Mouse (Mus musculus): ENCODE measurements around the gene Mpzl1. TPM values are rescaled to one million over a fixed set of nuclear protein-coding genes. Genes with fewer than 3 reads are reported as not detected.
"Not testable (repeated sequence)": the region's sequence is repeated elsewhere in the genome, so short reads cannot be mapped to it uniquely, and the experiment has no call there.

Gene Mpzl1
- 10 to 100 TPM; 12.3 to 13.6 (median 12.4) TPM for total RNA-seq (2022)

DNA sequence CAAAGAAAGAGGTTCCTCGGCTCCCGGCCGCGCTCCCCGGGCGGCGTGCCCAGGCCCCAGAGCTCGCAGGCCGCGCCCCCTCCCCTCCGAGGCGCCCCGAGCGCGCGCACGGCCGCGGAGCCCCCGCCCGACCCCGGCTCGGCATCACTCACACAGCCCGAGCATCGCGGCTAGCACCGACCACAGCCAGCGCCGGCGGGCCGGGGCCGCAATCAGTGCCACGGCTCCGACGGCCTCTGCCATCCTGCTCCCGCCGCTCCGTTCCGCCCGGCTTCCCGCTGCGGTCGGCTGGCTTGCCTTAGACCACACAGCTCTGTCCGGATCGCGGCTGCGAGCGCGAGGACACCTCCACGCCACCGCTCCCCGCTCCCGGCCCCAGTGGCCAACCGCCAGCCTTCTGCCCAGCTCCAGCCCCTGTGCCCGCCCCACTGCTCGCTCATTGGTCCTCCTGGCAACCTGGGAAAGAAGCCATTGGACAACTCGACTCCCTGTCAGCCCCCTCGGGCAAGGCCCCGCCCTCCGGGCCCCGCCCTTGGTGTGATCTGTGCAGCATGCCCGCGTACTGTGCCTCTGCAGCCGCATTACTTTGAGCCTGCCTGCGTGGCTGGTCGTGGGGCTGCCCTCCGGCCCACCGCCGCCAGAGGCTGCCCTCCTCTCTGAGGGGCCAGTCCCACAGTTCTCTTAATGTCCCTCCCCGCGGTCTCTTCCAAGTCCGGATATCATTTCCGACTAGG lies at the start of gene Mpzl1:
Gene Mpzl1 (minus strand): TSS at position 388 of the 734 bp plus-strand sequence.
- peak; percentile 99 for DNase-seq (ENCODE audit: low spot score)

DNA sequence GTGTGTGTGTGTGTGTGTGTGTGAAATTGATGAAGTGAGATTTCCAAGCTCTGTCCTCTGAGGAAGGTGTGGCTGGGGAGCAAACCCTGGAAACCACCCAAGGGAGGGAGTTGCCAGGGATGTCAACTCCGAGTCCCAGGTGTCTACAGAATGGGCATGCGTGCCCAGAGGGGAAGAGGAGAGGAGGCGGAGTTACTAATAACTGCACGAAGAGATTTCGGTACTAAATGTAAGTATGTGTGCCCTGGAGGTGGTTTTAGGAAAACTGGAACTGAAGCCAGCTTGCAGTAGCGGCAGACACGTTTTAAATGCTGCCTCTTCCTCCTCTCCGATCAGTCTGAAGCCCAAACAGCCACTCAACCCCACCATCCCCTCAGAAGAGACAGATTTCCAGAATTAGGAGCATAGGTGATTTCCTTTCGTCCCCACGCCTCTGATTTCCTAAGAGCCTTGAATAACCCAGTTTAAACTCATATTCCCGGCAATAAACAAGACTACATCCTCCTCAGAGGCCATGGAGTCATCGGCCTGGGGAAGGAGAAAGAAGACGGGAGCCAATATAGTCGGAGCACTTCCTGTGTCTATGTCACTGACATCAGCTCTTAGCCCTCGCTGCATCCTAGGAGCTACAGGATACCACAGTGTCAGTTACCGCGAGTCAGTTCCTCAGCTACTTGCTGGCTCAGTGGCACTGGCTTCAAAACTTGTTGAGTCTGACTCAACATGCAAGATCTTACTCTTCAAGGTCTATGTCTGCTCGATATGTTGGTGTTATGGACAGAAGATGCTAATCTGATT lies 47.9 kb upstream of the Mpzl1 start:
- no peak for DNase-seq (ENCODE audit: low spot score)

GRCm38 (mm10) chr1:165681045-165681794 lies 46.9 kb upstream of the Mpzl1 start:
- DNase-seq (ENCODE audit: low spot score), result no peak

- not testable (repeated sequence) for DNase-seq (ENCODE audit: low spot score)
These were observed 45.7 kb upstream of the Mpzl1 start for GRCm38 (mm10) chr1:165680086-165680485.

DNA sequence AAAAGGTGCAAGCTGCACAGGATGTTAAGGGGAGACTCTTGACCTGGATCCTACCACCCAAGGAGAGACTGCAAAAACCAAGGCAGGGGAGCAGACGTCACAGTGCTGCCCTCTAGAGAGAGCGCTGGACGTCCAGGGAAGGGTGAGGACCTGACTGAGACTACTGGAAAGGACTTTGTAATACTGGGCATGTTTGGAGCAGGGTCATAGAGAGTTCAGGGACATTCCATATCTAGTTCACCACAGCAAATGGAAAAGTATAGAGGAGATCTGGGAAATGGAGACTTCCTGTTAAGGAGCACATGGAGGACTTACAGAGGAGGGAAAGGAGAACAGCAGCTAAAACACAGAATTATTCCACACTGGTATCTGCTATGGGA lies 45.3 kb upstream of the Mpzl1 start:
- no peak for DNase-seq (ENCODE audit: low spot score)

GRCm38 (mm10) chr1:165678861-165679617 lies 44.7 kb upstream of the Mpzl1 start:
- no peak for DNase-seq (ENCODE audit: low spot score)

DNA sequence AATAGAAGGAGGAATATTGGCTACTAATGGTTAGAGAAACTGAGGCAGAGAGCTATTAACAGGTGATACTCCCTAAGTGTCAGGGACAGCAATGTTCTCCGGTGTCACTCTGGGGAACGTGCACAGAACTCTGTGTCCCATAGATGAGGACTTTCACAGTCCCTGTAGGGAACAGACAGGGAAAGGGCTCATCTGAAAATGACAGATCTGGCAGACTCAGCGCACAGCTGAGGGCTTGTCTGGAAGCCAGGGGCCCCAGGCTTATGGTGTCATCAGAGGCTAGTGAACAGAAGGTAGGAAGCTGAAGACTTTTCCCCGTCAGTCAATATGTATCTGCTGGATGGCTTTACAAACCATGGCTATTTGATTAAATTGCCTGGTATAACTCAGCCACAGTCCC lies 43.2 kb upstream of the Mpzl1 start:
- no peak for DNase-seq (ENCODE audit: low spot score)

DNA sequence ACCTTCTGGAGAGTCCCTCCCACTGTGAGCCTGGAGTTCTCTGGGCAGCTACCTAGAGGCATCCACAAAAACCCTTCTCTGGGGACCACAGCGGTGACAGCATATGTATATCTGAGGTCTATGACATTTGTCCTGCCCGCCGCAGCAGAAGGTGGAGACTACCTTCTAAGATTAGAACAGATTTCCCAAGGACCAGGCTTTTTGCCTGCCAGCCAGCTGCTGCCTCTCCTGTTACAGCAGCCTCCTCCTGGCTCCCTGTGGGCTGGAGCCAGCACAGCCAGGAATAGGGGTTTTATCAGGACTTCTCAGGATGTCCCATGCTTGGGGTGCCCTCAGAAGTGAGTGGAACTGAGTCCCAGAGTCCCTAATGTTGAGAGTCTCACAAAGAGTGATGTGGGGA lies 42.7 kb upstream of the Mpzl1 start:
- no peak for DNase-seq (ENCODE audit: low spot score)

- DNase-seq (ENCODE audit: low spot score), result no peak
These were observed 40.8 kb upstream of the Mpzl1 start for GRCm38 (mm10) chr1:165675167-165675566.

DNA sequence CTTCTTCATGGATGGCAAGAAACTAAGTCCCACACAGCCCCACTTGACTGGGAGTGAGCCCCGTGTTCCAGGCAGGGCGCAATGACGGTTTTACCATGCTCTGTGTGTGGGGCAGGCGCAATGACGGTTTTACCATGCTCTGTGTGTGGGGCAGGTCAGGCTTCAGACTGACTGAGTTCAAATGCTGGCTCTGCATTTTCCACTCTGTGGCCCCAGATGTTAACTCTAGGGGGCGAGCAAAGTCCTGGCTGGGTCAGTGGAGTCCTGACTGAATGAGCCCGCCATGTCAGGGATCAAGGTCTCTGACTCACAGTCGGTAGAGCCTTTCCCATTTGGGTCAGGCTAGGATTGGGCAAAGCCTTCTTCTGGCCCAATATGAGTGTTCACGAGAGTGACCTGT lies 38.0 kb upstream of the Mpzl1 start:
- DNase-seq (ENCODE audit: low spot score), result no peak

- DNase-seq (ENCODE audit: low spot score), result no peak
These were observed 35.7 kb upstream of the Mpzl1 start for GRCm38 (mm10) chr1:165670056-165670455.

DNA sequence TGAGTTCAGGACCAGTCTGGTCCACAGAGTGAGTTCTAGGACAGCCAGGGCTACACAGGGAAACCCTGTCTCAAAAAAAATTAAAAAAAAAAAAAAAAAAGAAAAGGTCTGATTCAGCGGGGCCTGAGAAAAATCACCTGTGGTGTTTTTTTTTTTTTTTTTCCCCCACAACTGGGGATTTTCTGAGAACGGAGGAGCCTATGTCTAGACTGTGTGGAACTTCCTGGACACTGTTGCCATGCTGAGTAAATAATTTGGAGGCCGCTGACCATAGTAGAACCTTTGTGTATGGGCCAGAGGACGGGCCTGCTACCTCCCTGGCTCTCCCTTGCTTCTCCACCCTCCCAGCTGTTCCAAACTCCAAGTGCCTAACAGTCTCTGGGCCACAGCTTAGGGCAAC lies 34.6 kb upstream of the Mpzl1 start:
- DNase-seq (ENCODE audit: low spot score), result no peak

DNA sequence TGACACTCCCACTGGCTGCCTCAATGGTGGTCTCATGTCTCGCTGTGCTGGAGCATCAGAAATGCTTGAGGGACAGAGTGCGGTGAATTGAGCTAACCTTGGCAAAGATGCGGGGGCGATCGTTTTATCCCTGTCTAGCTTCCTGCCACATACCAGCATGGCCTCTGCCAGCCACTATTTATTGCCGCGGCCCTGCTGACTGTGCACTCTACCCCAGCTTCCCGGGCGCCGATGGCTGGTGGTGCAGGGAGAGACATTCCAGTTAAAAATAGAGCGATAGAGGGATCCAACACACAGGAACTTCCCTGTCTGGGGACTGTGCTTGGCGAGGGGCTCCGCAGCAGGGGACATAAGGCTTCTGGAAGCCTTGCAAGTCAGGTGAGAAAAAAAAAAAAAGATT lies 33.0 kb upstream of the Mpzl1 start:
- DNase-seq (ENCODE audit: low spot score), result no peak

DNA sequence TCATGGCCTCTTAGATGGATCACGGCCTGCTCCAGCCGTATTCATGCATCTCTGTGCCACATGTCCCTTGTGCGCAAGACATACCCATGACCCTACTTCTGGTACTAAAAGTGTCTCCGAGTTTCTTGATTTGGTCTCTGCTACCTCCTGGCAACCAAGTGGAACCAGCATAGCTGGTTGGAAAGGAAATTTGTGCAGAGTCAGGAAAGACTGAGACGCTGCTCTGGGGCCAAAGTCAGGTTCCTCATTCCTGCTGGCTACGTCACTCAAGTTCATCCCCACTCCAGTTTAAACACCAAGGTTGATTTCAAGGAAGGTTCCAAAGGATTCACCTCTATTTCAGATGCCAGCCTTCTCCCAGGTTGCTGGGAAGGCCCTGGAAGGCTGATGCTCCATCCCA lies 32.6 kb upstream of the Mpzl1 start:
- DNase-seq (ENCODE audit: low spot score), result no peak

- DNase-seq (ENCODE audit: low spot score), result no peak
These were observed 31.4 kb upstream of the Mpzl1 start for GRCm38 (mm10) chr1:165665758-165666157.

DNA sequence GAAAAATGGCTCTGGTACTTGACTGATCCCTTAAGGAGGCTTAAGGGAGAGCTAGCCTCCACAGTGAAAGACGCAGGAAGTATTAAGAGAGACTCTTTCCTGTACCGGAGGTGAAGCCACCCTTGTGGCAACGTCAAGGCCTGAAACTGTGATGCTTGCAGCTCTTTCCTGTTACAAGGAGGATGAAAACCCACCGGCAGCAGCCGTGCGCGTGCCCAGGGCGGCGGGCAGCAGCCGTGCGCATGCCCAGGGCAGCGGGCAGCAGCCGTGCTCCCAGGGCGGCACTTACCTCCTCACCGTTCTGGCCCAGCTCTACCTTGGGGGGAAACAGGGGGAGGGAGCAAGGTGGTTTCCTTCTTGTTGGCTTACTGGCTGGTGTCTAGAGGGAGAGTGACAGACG lies 28.9 kb upstream of the Mpzl1 start:
- no peak for DNase-seq (ENCODE audit: low spot score)

DNA sequence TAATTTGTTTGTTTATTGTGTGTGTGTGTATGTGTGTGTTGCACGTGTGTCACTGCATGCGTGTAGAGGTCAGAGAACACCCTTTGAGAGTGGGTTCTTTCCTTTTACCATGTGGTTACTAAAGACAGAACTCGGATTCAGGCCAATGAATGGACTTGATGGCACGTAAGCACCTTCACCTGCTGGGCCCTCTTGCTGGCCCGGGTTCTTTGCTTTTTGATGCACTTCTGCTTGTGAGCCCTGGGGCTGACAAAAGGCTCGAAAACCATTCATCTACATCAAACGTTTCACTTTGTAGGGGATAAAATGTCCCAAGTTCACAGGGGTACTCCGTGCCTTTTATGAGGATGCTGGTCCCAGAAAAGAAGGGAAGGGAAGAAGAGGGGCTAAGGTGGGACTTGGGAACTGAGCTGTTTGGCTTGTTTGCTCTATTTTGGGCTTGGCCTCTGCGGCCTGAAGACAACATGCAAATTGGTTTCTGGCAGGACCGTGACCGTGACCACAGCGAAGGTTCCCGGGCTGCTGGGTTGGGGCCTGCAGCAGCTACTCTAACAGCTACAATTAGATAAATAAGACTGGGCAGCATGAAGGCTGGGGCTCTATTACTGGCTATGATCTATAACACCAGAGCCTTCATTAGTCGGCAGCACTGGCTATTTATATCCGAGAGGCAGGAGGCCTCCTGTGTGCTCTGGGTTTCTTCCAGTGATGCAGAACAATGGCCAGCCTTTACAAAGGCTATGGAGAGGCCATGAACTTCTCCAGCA lies 28.3 kb upstream of the Mpzl1 start:
- DNase-seq (ENCODE audit: low spot score), result no peak

- DNase-seq (ENCODE audit: low spot score), result no peak
These were observed 27.4 kb upstream of the Mpzl1 start for GRCm38 (mm10) chr1:165661725-165662124.

- no peak for DNase-seq (ENCODE audit: low spot score)
These were observed 26.9 kb upstream of the Mpzl1 start for GRCm38 (mm10) chr1:165661191-165661590.

- peak; percentile 67 for DNase-seq (ENCODE audit: low spot score)
These were observed 26.4 kb upstream of the Mpzl1 start for GRCm38 (mm10) chr1:165660774-165661173.

GRCm38 (mm10) chr1:165658602-165659001 lies 24.3 kb upstream of the Mpzl1 start:
- DNase-seq (ENCODE audit: low spot score), result peak; percentile 78
